Mouse (Mus musculus) embryonic fibroblast, embryonic 13.5 days (primary cell): ENCODE results near the gene Smug1.

Source experiments
- CTCF ChIP-seq: IDR thresholded peaks from 2 replicates; pipeline ENCODE4 v1.5.1; 2011; ENCODE audit warnings: mild to moderate bottlenecking, control low read depth, low read length, moderate library complexity, borderline replicate concordance; ENCODE audit not compliant: insufficient read depth
- POLR2A ChIP-seq: IDR thresholded peaks from 2 replicates; pipeline ENCODE4 v1.6.1; 2011; ENCODE audit warnings: low read depth, mild to moderate bottlenecking, control low read depth, low read length, moderate library complexity

DNA sequence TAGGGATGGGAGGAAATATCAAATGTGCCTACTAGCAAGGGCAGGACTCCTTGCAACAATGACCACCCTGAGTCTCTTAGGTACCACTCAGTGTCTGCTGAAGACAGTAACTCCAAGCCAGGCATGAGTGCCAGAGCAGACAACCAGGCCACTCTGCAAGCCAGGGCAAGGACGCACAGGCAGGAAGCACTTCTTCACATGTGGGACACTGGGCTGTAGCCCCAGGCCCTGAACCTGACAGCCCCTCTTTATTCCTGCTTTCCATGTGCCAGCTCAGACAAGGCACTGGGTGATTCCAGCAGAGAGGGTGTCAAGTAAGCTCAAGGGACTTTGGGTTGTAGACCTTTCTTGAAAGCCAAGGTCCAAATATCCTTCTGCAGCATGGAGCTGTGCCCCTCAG, 11.9 kb upstream of the Smug1 start:
- TF ChIP-seq CTCF (no peak), POLR2A (no peak)
